Mouse (Mus musculus): Measurements from ENCODE around the gene Pcnx2.

The Pcnx2 gene

DNA sequence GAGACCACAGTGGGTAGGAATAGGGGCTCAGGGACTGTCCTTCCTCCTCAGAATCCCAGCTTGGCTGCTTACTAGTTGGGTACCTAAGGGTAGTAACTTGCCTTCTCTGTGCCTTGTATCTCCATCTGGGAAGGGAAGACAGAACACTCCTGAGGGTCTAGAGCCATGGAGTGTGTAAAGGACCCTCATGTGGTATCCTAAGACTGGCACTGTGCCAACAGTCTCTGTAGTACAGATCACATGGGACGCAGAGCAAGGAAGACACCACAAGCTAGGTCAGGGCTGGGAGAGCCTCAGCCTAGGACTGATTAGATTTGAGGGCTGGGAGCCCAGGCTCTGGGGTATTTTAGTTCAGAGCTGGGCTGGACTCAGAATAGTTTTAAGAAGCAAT lies 141.0 kb downstream of the Pcnx2 start:
- no peak for DNase-seq (ENCODE audit: low spot score in 2 of 2)

DNA sequence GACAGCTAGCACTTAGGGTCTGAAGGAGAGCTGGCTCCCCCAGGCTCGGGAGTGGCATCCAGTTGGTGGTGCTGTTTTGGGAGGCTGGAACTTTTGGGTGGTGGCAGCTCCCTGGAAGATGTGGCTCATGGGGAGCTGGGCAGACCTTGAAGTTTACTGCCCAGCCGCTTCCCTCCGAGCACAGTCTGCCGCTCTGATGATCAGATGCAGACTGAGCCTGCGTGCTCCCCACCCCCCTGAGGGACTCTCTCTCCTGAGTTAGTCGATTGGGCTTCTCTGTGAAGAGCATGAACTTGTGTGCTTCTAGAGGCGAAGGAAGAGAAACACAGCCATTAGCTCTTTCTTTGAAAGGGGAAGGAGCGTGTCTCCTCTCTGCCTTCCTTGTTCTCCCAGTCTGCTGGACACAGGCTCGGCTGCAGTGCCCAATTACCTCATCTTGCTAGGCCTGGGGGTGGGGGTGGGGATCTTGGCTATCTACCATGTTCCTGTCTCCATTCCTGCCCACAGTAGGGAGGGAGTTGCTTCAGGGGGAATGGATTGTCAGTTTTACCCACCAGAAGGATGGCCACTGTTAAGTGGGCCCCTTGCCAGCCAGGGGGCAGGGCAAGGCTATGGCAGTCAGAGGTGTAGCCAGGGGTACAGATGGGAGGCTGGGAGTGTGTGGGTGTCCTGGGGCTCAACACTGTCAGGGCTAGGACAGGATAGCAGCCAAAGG lies 141.6 kb downstream of the Pcnx2 start:
- DNase-seq (ENCODE audit: low spot score in 2 of 2) = no peak

DNA sequence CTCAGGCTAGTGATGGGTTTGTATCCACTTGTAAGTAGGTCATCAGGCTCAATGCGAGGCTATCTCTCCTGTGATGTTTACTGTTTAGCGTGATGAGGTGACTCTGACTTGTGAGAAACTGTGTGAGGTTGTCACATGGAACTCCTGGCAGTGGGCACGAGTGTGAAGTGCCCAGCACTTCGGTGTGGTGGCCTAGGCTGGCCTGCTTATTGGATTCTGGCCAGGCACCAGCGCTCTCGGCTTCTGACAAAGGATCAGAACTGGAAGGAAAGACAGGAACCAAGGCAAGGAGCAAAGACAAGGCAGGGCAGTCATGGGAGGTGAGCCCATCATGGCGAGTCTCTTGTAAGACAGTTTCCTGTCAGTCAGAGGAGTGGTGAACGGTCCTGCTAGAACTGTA lies 142.2 kb downstream of the Pcnx2 start:
- DNase-seq (ENCODE audit: low spot score in 2 of 2) = no peak

DNA sequence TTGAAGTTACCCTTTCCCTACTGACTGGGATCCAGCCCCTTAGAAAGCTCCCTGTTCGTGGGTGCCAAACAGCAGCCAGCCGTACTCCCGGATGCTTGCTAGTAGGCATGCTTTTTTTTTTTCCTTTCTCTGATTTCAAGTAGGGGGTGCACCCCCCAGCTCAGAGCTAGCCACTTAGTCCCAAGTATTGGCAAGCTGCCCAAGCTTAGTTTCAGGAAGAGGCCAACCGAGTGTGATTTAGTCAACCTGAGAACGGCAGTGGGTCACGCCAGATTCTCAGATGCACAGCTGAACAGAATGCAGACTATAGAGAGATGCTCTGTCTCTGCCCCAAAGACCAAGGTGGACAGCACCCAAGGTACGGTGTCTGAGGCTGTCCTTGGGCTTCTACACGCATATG lies 147.3 kb downstream of the Pcnx2 start:
- DNase-seq (ENCODE audit: low spot score in 2 of 2) = no peak

DNA sequence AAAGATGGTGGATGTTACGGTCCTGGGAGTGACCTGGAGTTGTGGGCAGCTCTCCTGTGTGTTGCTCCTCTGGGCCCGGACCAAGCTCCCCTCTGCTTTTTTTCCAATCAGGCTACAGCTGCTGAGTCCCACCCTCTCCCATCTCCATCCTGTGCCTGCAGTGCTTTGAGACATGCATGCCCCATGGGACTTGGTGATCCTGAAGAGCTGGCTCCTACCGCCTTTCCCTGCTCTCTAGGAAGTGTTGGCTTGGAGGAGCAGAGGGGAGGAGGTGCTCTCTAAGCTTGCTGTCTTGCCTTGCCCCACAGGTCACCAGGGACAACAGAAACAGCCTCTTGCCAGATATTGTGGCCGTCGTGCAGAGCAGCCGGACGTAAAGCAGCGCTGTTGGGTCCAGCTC lies 150.7 kb downstream of the Pcnx2 start:
- no peak for DNase-seq (ENCODE audit: low spot score in 2 of 2)

DNA sequence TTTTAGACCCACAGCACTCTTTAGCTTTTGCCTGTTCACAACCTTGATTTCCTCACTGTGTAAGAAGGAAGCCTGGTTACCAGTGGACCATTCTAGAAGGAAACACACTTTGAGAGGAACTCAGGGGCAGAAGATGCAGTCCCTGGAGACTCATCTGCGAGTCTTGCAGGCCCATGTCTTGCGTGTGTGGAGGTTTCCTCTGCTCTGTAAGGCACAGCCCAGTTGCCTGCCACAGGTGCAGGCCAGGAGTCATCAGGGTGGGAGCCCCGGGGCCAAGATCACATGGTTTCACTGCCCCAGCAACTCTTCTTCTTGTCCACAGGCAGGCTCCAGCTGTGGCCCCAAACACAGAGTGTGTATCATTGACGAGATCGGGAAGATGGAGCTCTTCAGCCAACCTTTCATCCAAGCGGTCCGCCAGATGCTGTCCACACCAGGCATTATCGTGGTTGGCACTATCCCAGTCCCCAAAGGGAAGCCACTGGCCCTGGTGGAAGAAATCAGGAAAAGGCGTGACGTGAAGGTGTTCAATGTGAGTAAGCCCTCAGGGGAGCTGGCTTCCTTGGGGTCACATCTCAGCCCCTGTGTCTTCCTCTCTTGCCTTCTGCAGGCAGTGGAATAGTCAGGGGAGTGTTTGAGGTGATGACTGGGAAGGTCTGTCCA lies 153.1 kb downstream of the Pcnx2 start:
- no peak for DNase-seq (ENCODE audit: low spot score in 2 of 2)

DNA sequence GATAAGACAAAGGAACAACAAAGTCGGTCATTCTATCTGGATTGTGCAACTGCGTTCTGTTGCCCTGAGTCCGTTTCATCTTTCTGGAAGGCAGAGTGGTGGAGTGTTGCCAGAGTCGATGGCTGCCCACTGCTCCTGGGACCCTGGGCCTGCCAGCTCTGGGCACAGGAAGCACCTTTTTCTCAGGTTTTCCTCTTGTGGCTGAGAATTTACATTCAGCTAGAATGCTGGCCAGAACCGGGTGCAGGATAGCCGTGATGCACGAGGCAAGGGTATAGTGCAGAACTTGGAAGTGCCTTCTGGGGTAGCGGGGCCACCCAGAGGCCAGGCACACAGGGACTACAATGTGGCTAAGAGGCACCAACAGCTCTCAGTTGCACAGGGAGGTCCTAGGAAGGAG lies 155.7 kb downstream of the Pcnx2 start:
- no peak for DNase-seq (ENCODE audit: low spot score in 2 of 2)

DNA sequence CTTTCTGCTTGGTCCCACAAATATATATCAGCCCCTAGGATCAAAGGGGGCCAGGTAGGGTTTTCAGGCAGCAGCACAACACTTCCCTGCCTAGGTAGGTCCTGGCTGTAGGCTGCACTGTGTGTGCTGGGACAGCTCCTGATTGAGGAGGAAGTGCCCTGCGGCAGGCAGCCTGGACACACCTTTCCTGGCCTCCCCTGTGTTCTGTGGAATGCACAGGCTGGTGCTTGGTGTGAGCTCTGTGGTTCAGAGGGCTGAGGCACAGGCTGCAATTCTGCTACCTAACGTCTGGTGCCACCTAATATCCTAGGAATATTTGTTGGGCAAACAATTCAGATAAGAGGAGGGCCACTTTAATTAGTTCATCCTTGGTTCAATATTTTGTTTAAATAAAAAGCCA lies 156.3 kb downstream of the Pcnx2 start:
- no peak for DNase-seq (ENCODE audit: low spot score in 2 of 2)

DNA sequence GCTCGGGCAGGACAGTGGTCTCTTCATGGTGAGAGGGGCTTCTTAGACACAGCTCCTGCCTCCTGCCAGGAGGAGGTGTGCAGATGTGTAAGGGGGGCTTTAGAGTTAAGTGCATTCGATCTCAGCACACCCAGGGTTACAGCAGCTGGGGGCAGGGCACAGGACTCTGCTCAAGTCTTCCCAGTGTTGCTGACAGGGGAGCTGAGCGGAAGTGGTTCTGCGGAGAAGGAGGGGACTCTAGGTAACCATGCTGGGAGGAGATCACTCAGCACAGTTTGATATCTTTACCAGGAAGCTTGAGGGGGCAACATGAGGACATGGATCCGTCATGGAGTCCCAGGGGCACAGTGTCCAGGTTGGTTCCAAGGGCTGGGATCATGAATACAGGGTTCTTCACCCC lies 156.7 kb downstream of the Pcnx2 start:
- DNase-seq (ENCODE audit: low spot score in 2 of 2) = no peak

DNA sequence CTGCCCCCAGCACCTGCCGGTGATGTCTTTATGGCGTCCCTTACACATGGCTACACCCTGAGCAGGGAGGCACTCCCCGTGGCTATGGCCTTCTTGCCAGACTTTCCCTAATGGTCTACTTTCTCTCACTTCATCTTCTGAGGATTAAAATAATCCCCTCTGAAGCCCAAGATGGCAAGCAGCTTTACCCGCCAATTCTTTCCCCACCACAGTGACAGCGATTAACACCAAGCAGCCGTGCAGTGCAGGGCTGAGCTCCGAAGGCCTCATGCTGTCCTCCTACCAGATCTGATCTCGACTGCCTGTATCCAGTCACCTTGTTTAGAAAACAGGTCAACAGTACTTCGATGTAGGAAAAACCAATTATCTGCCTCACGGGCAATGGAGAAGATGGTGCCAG lies 157.5 kb downstream of the Pcnx2 start:
- DNase-seq (ENCODE audit: low spot score in 2 of 2) = no peak

DNA sequence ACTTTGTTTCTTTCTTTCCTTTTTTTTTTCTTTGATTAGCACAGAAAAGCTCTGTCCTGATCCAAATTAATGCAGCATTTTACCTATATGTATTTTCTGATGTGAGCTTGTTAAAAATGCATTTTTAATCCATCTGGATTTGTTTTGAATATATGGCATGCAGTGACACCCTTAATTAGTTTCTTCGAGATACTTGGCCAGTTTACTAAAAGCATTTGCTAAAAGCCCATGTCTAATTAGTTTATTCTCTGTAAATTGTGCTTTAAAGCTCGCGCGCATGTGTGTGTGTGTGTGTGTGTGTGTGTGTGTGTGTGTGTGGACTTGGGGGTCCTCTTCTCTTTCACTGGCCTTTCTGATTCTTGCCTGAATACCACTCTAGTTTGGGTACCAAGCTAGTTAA lies 159.2 kb downstream of the Pcnx2 start:
- no peak for DNase-seq (ENCODE audit: low spot score in 2 of 2)

DNA sequence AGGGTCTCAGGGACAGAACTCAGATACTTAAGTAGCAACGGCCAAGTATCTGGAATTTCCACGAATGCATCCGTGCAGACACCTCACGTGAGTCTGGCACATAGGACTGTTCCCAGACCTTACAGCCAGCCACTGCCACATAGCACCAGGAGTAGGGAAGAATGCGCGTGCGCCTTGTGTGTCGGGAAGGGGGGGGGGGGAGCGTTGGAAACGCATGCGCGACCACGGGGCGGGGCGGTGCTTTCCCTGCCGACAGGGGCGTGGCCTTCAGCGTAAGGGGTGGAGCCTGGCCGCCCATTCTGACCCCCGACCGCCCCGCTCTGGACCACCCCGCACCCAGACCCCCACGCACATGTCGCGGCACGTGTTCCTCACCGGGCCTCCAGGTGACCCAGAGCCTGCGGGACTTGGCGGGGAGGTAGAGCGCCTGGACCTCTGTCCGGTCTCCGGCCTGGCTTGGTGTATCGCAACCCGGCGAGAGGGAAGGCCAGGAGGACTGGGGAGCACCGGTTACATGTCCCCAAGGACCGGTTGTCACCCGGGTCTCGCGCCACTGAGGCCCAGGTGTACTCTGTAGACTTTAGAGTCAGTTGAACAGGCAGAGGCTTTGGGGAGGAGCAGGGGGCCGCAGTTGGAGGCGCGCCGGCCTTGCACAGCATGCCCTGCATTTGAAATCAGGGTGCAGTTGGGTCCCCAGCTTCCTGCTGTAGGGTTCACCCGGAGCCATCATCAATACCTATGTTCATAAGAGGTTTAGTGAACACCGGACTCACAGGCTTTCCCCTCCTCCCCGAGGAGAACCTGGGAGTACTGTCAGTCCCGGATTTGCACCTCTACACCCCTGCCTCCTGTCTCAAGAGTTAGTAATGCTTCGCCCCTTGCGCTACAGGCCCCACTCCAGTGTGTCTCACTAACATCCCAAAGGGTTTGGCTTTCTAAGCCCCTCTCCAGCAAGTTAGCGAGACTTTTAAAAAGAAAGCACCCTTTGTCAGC lies 163.9 kb downstream of the Pcnx2 start:
- DNase-seq (ENCODE audit: low spot score in 2 of 2) = peak; percentile 81 to 86

DNA sequence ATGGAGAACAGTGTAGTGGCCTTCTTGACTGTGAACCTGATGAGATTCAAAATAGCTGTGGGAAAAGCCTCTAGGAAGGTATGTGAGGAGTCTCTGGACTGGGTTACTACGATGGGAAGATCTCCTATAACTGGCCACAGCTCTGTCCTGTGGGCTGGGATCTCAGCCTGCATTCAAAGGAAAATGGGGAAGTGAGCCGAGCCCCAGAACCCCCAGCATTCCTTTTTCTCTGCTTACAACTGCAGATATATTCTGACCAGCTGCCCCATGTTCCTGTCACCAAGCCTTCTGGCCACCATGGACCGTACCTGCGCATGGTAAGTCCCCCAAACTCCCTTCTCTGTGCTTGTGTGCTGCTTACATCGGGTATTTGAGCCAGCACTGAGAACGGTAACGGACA lies 168.4 kb downstream of the Pcnx2 start, which contains the start of gene Ntpcr:
Gene Ntpcr, plus strand, starts transcription at position 218 of the 400 bp plus-strand sequence.
- no peak for DNase-seq (ENCODE audit: low spot score in 2 of 2)

DNA sequence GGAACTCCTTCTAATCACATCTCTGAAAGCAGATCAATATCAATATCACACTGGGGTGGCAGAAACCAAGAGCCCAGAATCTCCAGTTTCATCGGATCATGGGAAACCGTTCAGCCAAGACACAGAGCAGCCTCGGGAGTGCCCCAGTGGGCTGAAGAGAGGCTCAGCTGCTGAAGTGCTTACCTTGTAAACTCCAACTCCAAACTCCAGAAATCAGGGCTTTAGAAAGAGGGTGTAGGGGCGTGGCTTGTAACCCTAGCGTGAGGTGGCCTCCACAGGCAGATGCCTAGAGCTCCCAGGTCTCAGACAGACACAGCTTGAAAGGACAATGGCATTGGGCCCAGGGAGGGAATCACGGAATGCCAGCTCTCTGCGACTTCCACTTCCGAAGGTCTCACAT lies 170.3 kb downstream of the Pcnx2 start:
- DNase-seq (ENCODE audit: low spot score in 2 of 2) = no peak

DNA sequence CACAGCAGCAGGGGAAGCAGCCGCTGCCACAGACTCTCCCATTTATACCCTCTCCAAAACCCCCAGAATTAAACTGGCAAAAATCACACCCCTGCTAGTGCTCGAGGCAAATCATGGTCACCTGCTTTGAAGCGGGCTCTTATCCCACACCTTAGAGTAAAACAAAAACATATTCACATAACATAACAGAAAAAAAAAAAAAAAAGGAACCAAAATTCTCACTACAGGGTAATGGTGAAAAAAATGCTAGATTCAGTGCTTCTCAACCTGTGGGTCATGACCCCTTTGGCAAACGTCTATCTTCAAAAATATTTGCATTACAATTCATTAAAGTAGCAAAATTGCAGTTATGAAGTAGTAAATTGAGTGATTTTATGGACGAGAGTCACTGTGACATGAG lies 171.1 kb downstream of the Pcnx2 start:
- DNase-seq (ENCODE audit: low spot score in 2 of 2) = no peak

DNA sequence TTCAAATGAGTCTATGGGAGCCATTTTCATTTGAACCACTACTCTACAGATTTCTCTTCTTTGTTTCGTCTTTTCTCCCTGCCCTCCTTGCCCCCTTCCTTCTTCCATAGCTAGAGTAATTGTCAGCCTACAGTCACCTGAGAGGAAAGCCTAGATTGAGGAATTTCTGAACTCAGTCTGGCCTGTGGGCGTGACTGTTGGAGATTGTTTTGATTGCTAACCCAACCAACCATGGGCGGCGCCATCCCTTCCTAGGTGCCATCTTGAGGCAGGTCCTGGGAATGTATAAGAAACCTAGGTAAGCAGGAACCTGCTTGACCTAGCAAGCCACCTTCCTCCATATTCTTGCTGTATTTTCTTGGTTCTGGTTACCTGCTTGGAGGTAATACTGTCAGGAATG lies 172.0 kb downstream of the Pcnx2 start:
- DNase-seq (ENCODE audit: low spot score in 2 of 2) = no peak

DNA sequence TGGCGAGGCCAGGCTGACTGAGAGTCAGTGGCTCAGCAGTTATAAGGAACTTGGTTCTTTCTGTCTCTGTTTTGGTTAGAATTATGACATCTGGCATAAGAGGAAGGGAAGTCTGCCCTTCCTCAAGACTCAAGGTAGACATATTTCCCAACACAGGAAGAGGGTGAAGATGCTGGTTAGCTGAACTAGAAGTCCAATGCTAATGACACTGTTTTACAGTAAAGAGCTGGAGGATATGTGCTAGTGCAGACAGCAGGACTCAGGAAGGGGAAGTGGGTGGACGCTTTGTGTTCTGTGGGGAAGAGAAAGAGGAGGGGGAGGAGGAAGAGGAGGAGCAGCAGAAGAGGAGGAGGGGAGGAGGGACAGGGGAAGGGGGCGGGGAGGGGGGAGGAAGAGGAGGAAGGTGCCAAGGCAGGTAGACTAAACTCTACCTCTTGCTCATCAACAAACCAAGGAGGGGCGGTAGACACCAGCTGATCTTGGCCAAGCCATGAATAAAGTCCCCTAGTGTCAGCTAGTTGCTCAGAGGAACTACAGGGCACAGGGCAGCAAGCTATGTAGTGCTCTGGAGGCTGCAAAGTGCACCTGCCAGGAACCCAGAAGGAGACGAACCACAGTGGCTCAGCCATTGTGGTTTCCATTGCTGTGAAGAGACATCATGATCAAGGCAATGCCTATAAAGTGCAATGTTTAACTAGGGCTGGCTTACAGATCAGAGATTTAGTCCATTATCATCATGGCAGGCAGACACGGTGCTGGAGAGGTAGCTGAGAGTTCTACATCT lies 172.9 kb downstream of the Pcnx2 start:
- no peak for DNase-seq (ENCODE audit: low spot score in 2 of 2)

DNA sequence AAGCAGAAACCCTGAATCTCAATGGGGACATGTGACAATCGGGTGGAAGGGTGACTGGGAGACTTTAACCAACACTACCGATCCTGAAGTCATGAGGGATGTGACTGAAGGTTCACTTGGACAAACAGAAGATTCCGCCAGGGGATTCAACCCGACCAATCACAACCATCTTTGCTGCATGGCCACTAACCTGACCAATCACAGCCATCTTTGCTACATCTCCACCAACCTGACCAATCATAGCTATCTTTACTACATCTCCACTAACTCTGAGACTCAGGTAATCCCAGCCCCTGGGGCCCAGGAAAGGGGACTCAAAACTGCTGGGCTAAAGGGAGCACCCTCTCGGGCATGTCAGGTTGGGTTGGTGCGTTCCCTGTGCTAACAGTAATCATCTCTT lies 174.7 kb downstream of the Pcnx2 start:
- DNase-seq (ENCODE audit: low spot score in 2 of 2) = no peak

DNA sequence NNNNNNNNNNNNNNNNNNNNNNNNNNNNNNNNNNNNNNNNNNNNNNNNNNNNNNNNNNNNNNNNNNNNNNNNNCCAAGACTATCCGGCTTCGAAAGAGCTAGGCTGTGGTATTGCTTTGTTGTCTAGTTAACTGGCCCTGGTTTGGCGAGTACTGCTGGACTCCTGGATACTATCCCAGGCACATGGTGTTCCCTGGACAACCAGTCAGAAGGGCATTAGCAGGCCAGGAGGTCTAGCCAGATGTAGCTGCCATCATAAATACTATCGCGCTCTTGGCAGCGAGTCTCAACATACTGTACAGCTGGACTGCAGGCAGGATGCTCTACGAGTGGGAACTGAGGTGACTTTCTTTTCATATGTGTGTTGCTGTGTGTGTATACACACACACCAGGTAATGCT lies 175.4 kb downstream of the Pcnx2 start:
- DNase-seq (ENCODE audit: low spot score in 2 of 2) = no peak

DNA sequence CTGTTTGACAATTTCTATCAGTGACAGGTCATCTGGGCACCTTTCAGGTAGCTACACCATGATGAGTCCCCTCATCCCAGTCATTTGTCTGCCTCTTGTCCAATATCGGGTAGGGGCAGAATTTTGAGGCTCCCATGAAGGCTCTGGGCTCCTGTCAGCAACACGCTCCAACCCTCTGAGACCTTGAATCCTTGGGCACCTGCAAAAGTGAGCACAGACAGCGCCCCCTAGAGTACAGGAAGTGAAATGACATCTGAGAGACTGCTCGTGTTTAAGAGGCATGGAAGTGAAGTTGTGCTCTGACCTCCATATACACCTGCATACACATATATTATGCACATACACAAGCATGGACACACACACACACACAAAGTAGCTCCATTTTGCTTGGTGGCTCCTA lies 179.2 kb downstream of the Pcnx2 start:
- no peak for DNase-seq (ENCODE audit: low spot score in 2 of 2)

DNA sequence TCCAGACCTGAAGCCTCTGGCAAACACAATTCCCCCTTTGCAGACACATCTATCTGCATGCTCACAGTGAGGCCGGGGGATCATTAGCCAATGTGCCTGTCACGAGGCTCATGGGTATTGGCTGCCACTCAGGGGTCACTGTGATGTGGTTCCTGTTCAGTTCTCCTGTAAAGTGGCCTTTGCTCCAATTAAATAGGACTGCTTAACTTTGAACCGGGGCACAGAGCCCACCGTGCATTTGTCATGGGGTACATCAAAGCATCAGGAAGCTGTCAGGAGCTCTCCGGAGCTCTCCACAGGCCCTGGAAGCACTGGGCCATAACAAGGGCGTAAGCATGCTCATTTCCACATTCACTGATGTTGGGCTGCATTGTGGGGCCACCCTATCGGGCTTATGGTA lies 181.5 kb downstream of the Pcnx2 start:
- DNase-seq (ENCODE audit: low spot score in 2 of 2) = no peak

DNA sequence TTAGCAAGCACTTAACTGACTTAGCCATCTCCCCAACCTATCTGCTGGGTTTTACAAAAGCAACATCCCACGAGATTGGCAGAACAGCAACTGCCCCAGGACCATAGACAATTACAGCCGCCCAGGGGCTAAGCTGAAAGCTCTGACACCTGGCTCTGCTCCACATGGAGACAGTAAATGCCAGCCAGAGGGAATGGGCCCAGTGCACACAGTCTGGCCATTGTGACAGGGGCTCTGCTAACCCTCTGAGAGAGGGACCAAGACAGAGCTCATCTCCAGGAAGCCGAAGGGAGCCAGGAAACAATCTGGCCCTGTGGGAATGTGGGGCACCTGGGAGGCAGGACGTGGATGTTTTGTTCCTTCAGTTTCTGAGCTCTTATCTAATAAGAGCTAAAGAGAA lies 181.9 kb downstream of the Pcnx2 start:
- no peak for DNase-seq (ENCODE audit: low spot score in 2 of 2)
